35 mouse cellular contexts compared by ENCODE assay signal in genomic region chr14:111270239-111270638, GRCm38 (mm10).
"Had no signal": no experiment of that assay in that cellular context is flagged by ENCODE, and none has a peak within 500 bp of the region (broad histone marks: within the 10 kb centered on the region; RNA-seq: fewer than 3 reads in every experiment).

No protein-coding gene starts in this region.

- H3K27me3 ChIP-seq: heart, embryonic 12.5 days; heart, embryonic 13.5 days; heart, embryonic 15.5 days; hindbrain, embryonic 12.5 days; hindbrain, embryonic 13.5 days; hindbrain, embryonic 15.5 days; intestine, embryonic 15.5 days; kidney, embryonic 15.5 days had no signal

- H3K4me1 ChIP-seq: heart, embryonic 10.5 days; heart, embryonic 12.5 days; heart, embryonic 13.5 days; heart, embryonic 15.5 days; hindbrain, embryonic 10.5 days; hindbrain, embryonic 12.5 days; hindbrain, embryonic 13.5 days; hindbrain, embryonic 15.5 days; intestine, embryonic 15.5 days; kidney, embryonic 15.5 days had no signal

- H3K9ac ChIP-seq: heart, embryonic 12.5 days; heart, embryonic 13.5 days; heart, embryonic 15.5 days; hindbrain, embryonic 12.5 days; hindbrain, embryonic 13.5 days; hindbrain, embryonic 14.5 days; hindbrain, embryonic 15.5 days; intestine, embryonic 15.5 days; kidney, embryonic 15.5 days had no signal

- ATAC-seq: hindbrain, embryonic 16.5 days; hindbrain, postnatal 0 days; inflammation-experienced regulatory T-cells, adult 6 months; intestine, embryonic 15.5 days; intestine, embryonic 16.5 days; intestine, postnatal 0 days had no signal

- DNase-seq: heart, postnatal 10 days; heart, postnatal 14 days; heart, postnatal 36 days; heart, postnatal 4 days; kidney, adult 11 months; kidney, adult 18-20 months; kidney, adult 2 months; kidney, adult 8-10 months; kidney, adult 9 months; kidney, postnatal 10 days; kidney, postnatal 14 days; kidney, postnatal 25 days; kidney, postnatal 36 days; kidney, postnatal 4 days; layer of hippocampus, adult 9-11 months; layer of hippocampus, postnatal 36 days had no signal

- H3K9me3 ChIP-seq: heart, embryonic 10.5 days; heart, embryonic 12.5 days; heart, embryonic 13.5 days; heart, embryonic 15.5 days; hindbrain, embryonic 10.5 days; hindbrain, embryonic 12.5 days; hindbrain, embryonic 13.5 days; hindbrain, embryonic 15.5 days; intestine, embryonic 15.5 days; kidney, embryonic 15.5 days had no signal

- H3K4me3 ChIP-seq: heart, embryonic 10.5 days; heart, embryonic 12.5 days; heart, embryonic 13.5 days; heart, embryonic 15.5 days; hindbrain, embryonic 10.5 days; hindbrain, embryonic 12.5 days; hindbrain, embryonic 13.5 days; hindbrain, embryonic 15.5 days; intestine, embryonic 15.5 days; kidney, embryonic 15.5 days; layer of hippocampus, adult 2 months; left cerebral cortex, adult 2 months had no signal

- H3K36me3 ChIP-seq: heart, embryonic 10.5 days; heart, embryonic 12.5 days; heart, embryonic 13.5 days; heart, embryonic 15.5 days; hindbrain, embryonic 10.5 days; hindbrain, embryonic 12.5 days; hindbrain, embryonic 13.5 days; hindbrain, embryonic 15.5 days; intestine, embryonic 15.5 days; kidney, embryonic 15.5 days had no signal

- H3K27ac ChIP-seq: heart, embryonic 10.5 days; heart, embryonic 13.5 days; heart, embryonic 15.5 days; hindbrain, embryonic 10.5 days; hindbrain, embryonic 12.5 days; hindbrain, embryonic 13.5 days; hindbrain, embryonic 14.5 days; hindbrain, embryonic 15.5 days; hindbrain, postnatal 0 days; intestine, embryonic 15.5 days; kidney, embryonic 15.5 days; kidney, postnatal 0 days; layer of hippocampus, adult 2 months; left cerebral cortex, adult 2 months had no signal
